Mouse (Mus musculus): ENCODE results near the gene Mcu. TPM values are rescaled to one million over a fixed set of nuclear protein-coding genes. Genes with fewer than 3 reads are reported as not detected.

The Mcu gene
- polyA plus RNA-seq (2012; rRNA removed) = 6.6 and 7.3 TPM in 2 replicates

GRCm38 (mm10) chr10:59616522-59616921, at the start of gene Mcu:
Mcu (minus strand) TSS chr10:59616692.
- DNase-seq (ENCODE audit: low read depth) = no peak

- DNase-seq (ENCODE audit: low read depth) = no peak
Measured at GRCm38 (mm10) chr10:59665503-59666291, 49.2 kb upstream of the Mcu start.

- no peak for DNase-seq (ENCODE audit: low read depth)
Measured at GRCm38 (mm10) chr10:59664765-59665164, 48.3 kb upstream of the Mcu start.

- no peak for DNase-seq (ENCODE audit: low read depth)
Measured at GRCm38 (mm10) chr10:59656799-59657198, 40.3 kb upstream of the Mcu start.

GRCm38 (mm10) chr10:59646821-59647378, 30.4 kb upstream of the Mcu start:
- DNase-seq (ENCODE audit: low read depth) = no peak

- no peak for DNase-seq (ENCODE audit: low read depth)
Measured at GRCm38 (mm10) chr10:59645153-59645552, 28.7 kb upstream of the Mcu start.

- DNase-seq (ENCODE audit: low read depth) = no peak
Measured at GRCm38 (mm10) chr10:59644710-59645109, 28.2 kb upstream of the Mcu start.

GRCm38 (mm10) chr10:59643645-59644044, 27.2 kb upstream of the Mcu start:
- DNase-seq (ENCODE audit: low read depth) = no peak

- no peak for DNase-seq (ENCODE audit: low read depth)
Measured at GRCm38 (mm10) chr10:59642659-59643377, 26.3 kb upstream of the Mcu start.

- no peak for DNase-seq (ENCODE audit: low read depth)
Measured at GRCm38 (mm10) chr10:59638576-59638975, 22.1 kb upstream of the Mcu start.

GRCm38 (mm10) chr10:59637596-59638124, 21.2 kb upstream of the Mcu start:
- no peak for DNase-seq (ENCODE audit: low read depth)

- no peak for DNase-seq (ENCODE audit: low read depth)
Measured at GRCm38 (mm10) chr10:59636751-59637533, 20.4 kb upstream of the Mcu start.

GRCm38 (mm10) chr10:59636048-59636447, 19.6 kb upstream of the Mcu start:
- no peak for DNase-seq (ENCODE audit: low read depth)

GRCm38 (mm10) chr10:59629506-59629782, 13.0 kb upstream of the Mcu start:
- no peak for DNase-seq (ENCODE audit: low read depth)

- DNase-seq (ENCODE audit: low read depth) = no peak
Measured at GRCm38 (mm10) chr10:59628641-59629505, 12.4 kb upstream of the Mcu start.

GRCm38 (mm10) chr10:59623496-59623895, 7.0 kb upstream of the Mcu start:
- DNase-seq (ENCODE audit: low read depth) = no peak

GRCm38 (mm10) chr10:59621355-59621754, 4.9 kb upstream of the Mcu start:
- DNase-seq (ENCODE audit: low read depth) = no peak

- no peak for DNase-seq (ENCODE audit: low read depth)
Measured at GRCm38 (mm10) chr10:59617776-59618175, 1.3 kb upstream of the Mcu start.

GRCm38 (mm10) chr10:59615981-59616520, 441 bp downstream of the Mcu start, which contains the start of gene Gm10322:
Gm10322 (plus strand) TSS chr10:59616063.
- DNase-seq (ENCODE audit: low read depth) = no peak

GRCm38 (mm10) chr10:59615411-59615810, 1.1 kb downstream of the Mcu start:
- no peak for DNase-seq (ENCODE audit: low read depth)

- DNase-seq (ENCODE audit: low read depth) = no peak
Measured at GRCm38 (mm10) chr10:59614141-59614540, 2.4 kb downstream of the Mcu start.

All from gonadal fat pad, adult 2 months (tissue).